Mouse (Mus musculus) intestine, embryonic 16.5 days (tissue): ENCODE data around the gene Gm28539. TPM values are rescaled to one million over a fixed set of nuclear protein-coding genes. Genes with fewer than 3 reads are reported as not detected.

ENCODE experiments used
- ATAC-seq: fragments of 200-750 bp; cut with Nextera tagmentation; 2 replicates; pipeline ENCODE4 v1.8.0; 2017; ENCODE audit warnings: moderate TSS enrichment, moderate library complexity
- H3K27ac ChIP-seq: fragments of 300-500 bp; sonication (generic); 2 replicates; pipeline ENCODE4 v1.5.1; 2014; ENCODE audit warnings: mild to moderate bottlenecking, low read length
- H3K27me3 ChIP-seq: fragments of 300-500 bp; sonication (generic); replicated peaks from 2 replicates; pipeline ENCODE4 v1.6.1; 2014; ENCODE audit warnings: low read length, control low read depth, mixed read lengths; ENCODE audit not compliant: control insufficient read depth, insufficient read depth
- H3K36me3 ChIP-seq: fragments of 300-500 bp; sonication (generic); 2 replicates; pipeline ENCODE4 v1.6.1; 2014; ENCODE audit warnings: low read length, control low read depth; ENCODE audit not compliant: control insufficient read depth, insufficient read depth
- H3K4me1 ChIP-seq: fragments of 300-500 bp; sonication (generic); 2 replicates; pipeline ENCODE4 v1.6.1; 2014; ENCODE audit warnings: low read length, control low read depth, mixed read lengths; ENCODE audit not compliant: control insufficient read depth, insufficient read depth
- H3K4me2 ChIP-seq: fragments of 300-500 bp; sonication (generic); 2 replicates; pipeline ENCODE4 v1.6.1; 2014; ENCODE audit warnings: low read depth, low read length, control low read depth
- H3K4me3 ChIP-seq: fragments of 300-500 bp; sonication (generic); 2 replicates; pipeline ENCODE4 v1.5.1; 2014; ENCODE audit warnings: mild to moderate bottlenecking, low read length
- H3K9ac ChIP-seq: fragments of 300-500 bp; sonication (generic); 2 replicates; pipeline ENCODE4 v1.6.1; 2014; ENCODE audit warnings: low read depth, low read length
- H3K9me3 ChIP-seq: fragments of 300-500 bp; sonication (generic); 2 replicates; pipeline ENCODE4 v1.6.1; 2016; ENCODE audit warnings: low read length, control low read depth; ENCODE audit not compliant: control insufficient read depth
- WGBS: fragments of 180-500 bp; shearing (Covaris S2); extraction: QIAGEN DNeasy Blood & Tissue Kit; methylation state at CpG from one replicate; pipeline ENCODE4 v1.1.7; 2014; 5-methylcytosine and 5-hydroxymethylcytosine counted together
- polyA plus RNA-seq: library from polyadenylated mRNA; unstranded; fragments of >200 nt; fragmentation: Nextera tagmentation; extraction: Ambion mirVana; gene quantifications from 2 replicates; pipeline ENCODE4 v1.2.1, GENCODE M21; 2015

Gene Gm28539
- polyA plus RNA-seq, 1 experiment from 2014 or later = not detected

GRCm38 (mm10) chr16:18878091-18878720 is 41.8 kb downstream of the Gm28539 start:
- Histone ChIP-seq H3K4me1 (0 out of 2 replicates have a peak, but pooled peaks cover 6% of the 10 kb centered on the region), H3K4me2 (peak overlapping the region; percentile 62), H3K27ac (peak overlapping the region; percentile 94), H3K4me3 (peak overlapping the region; percentile 94), H3K9ac (peak overlapping the region; percentile 89), H3K9me3 (no peaks in the 10 kb centered on the region), H3K27me3 (no peaks in the 10 kb centered on the region), H3K36me3 (0 out of 2 replicates have a peak, but pooled peaks cover 3% of the 10 kb centered on the region)
- WGBS = 20% methylated on average over 20 of the region's 20 CpGs
- ATAC-seq = no peak

- H3K4me3 ChIP-seq = no peak overlapping the region
- H3K9ac ChIP-seq = no peak overlapping the region
- no peak for ATAC-seq
- no peaks in the 10 kb centered on the region for H3K9me3 ChIP-seq
- H3K36me3 ChIP-seq = no peaks in the 10 kb centered on the region; the same call in 1 of the 2 replicates
- H3K27ac ChIP-seq = no peak overlapping the region
- H3K27me3 ChIP-seq = no peaks in the 10 kb centered on the region
- 0 out of 2 replicates have a peak, but pooled peaks cover 2% of the 10 kb centered on the region for H3K4me1 ChIP-seq
- no peak overlapping the region for H3K4me2 ChIP-seq
Observed at GRCm38 (mm10) chr16:18884044-18884443, 47.7 kb downstream of the Gm28539 start.

GRCm38 (mm10) chr16:18893840-18894372 is 57.5 kb downstream of the Gm28539 start:
- ATAC-seq = no peak
- WGBS = 74% methylated on average over 4 of the region's 4 CpGs

GRCm38 (mm10) chr16:18895249-18895648 is 58.9 kb downstream of the Gm28539 start:
- ATAC-seq = no peak
- no peak overlapping the region for H3K4me2 ChIP-seq
- 74% methylated on average over 3 of the region's 3 CpGs for WGBS

More at GRCm38 (mm10) chr16:18893840-18894372, 57.5 kb downstream of the Gm28539 start:
- Histone ChIP-seq H3K4me2 (no peak overlapping the region), H3K36me3 (0 out of 2 replicates have a peak, but pooled peaks cover 5% of the 10 kb centered on the region), H3K9ac (no peak overlapping the region), H3K4me1 (no peaks in the 10 kb centered on the region), H3K27me3 (no peaks in the 10 kb centered on the region), H3K4me3 (no peak overlapping the region), H3K27ac (no peak overlapping the region), H3K9me3 (no peaks in the 10 kb centered on the region)

GRCm38 (mm10) chr16:18896429-18896828 is 60.0 kb downstream of the Gm28539 start:
- peak; percentile 33; the same call in 1 of the 2 replicates for ATAC-seq
- no peaks in the 10 kb centered on the region for H3K27me3 ChIP-seq
- H3K9me3 ChIP-seq = no peaks in the 10 kb centered on the region
- H3K4me3 ChIP-seq = no peak overlapping the region
- 63% methylated on average over 10 of the region's 10 CpGs for WGBS
- H3K9ac ChIP-seq = no peak overlapping the region
- no peak overlapping the region for H3K27ac ChIP-seq
- peaks cover 5% of the 10 kb centered on the region; the same call in 1 of the 2 replicates for H3K36me3 ChIP-seq
- no peak overlapping the region for H3K4me2 ChIP-seq
- H3K4me1 ChIP-seq = no peaks in the 10 kb centered on the region

More at GRCm38 (mm10) chr16:18895249-18895648, 58.9 kb downstream of the Gm28539 start:
- no peak overlapping the region for H3K9ac ChIP-seq
- H3K36me3 ChIP-seq = 0 out of 2 replicates have a peak, but pooled peaks cover 5% of the 10 kb centered on the region
- H3K9me3 ChIP-seq = no peaks in the 10 kb centered on the region
- no peaks in the 10 kb centered on the region for H3K4me1 ChIP-seq
- H3K4me3 ChIP-seq = no peak overlapping the region
- H3K27me3 ChIP-seq = no peaks in the 10 kb centered on the region
- no peak overlapping the region for H3K27ac ChIP-seq

- H3K27me3 ChIP-seq = no peaks in the 10 kb centered on the region
- no peak for ATAC-seq
- no peak overlapping the region for H3K4me3 ChIP-seq
- H3K4me2 ChIP-seq = no peak overlapping the region
- no peaks in the 10 kb centered on the region for H3K9me3 ChIP-seq
- no peaks in the 10 kb centered on the region for H3K4me1 ChIP-seq
- H3K27ac ChIP-seq = no peak overlapping the region
- H3K9ac ChIP-seq = no peak overlapping the region
- peaks cover 4% of the 10 kb centered on the region for H3K36me3 ChIP-seq
- 92% methylated on average over 1 of the region's 1 CpGs for WGBS
Observed at GRCm38 (mm10) chr16:18905648-18906047, 69.3 kb downstream of the Gm28539 start.

- Histone ChIP-seq H3K27me3 (no peaks in the 10 kb centered on the region), H3K4me2 (no peak overlapping the region), H3K4me3 (no peak overlapping the region), H3K9ac (no peak overlapping the region), H3K27ac (no peak overlapping the region), H3K9me3 (no peaks in the 10 kb centered on the region), H3K4me1 (no peaks in the 10 kb centered on the region), H3K36me3 (peaks cover 16% of the 10 kb centered on the region)
- WGBS = 92% methylated on average over 4 of the region's 4 CpGs
- no peak for ATAC-seq
Observed at GRCm38 (mm10) chr16:18916064-18916463, 79.7 kb downstream of the Gm28539 start.

GRCm38 (mm10) chr16:18921771-18922170 is 85.4 kb downstream of the Gm28539 start:
- Histone ChIP-seq H3K9ac (no peak overlapping the region), H3K4me3 (no peak overlapping the region), H3K27me3 (no peaks in the 10 kb centered on the region), H3K4me2 (no peak overlapping the region), H3K27ac (no peak overlapping the region), H3K9me3 (no peaks in the 10 kb centered on the region), H3K4me1 (no peaks in the 10 kb centered on the region), H3K36me3 (peaks cover 15% of the 10 kb centered on the region; the same call in 1 of the 2 replicates)
- ATAC-seq = no peak
- 89% methylated on average over 2 of the region's 2 CpGs for WGBS

GRCm38 (mm10) chr16:18927963-18928362 is 91.6 kb downstream of the Gm28539 start:
- H3K4me2 ChIP-seq = no peak overlapping the region
- ATAC-seq = no peak
- no peaks in the 10 kb centered on the region for H3K4me1 ChIP-seq
- H3K27me3 ChIP-seq = no peaks in the 10 kb centered on the region
- no peak overlapping the region for H3K27ac ChIP-seq
- no peak overlapping the region for H3K9ac ChIP-seq
- H3K9me3 ChIP-seq = no peaks in the 10 kb centered on the region
- WGBS = 93% methylated on average over 1 of the region's 1 CpGs
- H3K36me3 ChIP-seq = peaks cover 6% of the 10 kb centered on the region
- no peak overlapping the region for H3K4me3 ChIP-seq
